Mouse (Mus musculus): ENCODE measurements around the gene Gpr155. TPM values are rescaled to one million over a fixed set of nuclear protein-coding genes. Genes with fewer than 3 reads are reported as not detected.

Gpr155 gene
- polyA plus RNA-seq, 1 experiment = 1.1 TPM

DNA sequence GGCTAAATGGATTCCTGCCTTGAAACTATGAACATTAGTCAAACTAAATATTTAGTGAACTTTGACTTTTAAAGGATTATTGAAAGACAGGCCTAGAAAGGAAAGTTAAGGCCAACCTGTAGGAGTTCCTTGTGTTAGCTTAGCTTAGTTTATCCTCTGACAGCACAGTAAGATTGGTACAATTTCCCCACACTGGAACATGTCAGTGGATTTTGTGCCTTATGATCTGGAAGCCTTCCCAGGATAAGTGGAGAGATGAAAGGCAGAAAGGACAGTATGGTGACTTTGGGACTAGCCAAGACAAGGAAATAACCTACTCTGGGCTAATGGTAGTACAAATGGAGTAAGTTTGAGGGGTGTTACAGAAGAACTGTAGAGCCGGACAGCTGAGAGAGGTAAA, 1.4 kb upstream of the Gpr155 start:
- H3K27ac ChIP-seq (ENCODE audit: control insufficient read depth, insufficient read depth, low read depth, low read length) = no peak overlapping the region
- TF ChIP-seq POLR2A (IDR thresholded peaks at IDR 0.05; ENCODE audit: control insufficient read depth, low read depth, low read length) (no peak), CTCF (IDR thresholded peaks at IDR 0.05; ENCODE audit: control insufficient read depth, insufficient read depth, insufficient replicate concordance, low read depth, low read length) (no peak)
- H3K4me1 ChIP-seq (ENCODE audit: control insufficient read depth, insufficient read depth, low read length) = peaks cover 5% of the 10 kb centered on the region; the same call in 1 of the 2 replicates
- no peak overlapping the region for H3K4me3 ChIP-seq (ENCODE audit: control insufficient read depth, low read depth, low read length)
- no peaks in the 10 kb centered on the region for H3K27me3 ChIP-seq (ENCODE audit: control insufficient read depth, insufficient read depth, low read length)
- H3K36me3 ChIP-seq (ENCODE audit: control insufficient read depth, insufficient read depth, low read length) = no peaks in the 10 kb centered on the region

DNA sequence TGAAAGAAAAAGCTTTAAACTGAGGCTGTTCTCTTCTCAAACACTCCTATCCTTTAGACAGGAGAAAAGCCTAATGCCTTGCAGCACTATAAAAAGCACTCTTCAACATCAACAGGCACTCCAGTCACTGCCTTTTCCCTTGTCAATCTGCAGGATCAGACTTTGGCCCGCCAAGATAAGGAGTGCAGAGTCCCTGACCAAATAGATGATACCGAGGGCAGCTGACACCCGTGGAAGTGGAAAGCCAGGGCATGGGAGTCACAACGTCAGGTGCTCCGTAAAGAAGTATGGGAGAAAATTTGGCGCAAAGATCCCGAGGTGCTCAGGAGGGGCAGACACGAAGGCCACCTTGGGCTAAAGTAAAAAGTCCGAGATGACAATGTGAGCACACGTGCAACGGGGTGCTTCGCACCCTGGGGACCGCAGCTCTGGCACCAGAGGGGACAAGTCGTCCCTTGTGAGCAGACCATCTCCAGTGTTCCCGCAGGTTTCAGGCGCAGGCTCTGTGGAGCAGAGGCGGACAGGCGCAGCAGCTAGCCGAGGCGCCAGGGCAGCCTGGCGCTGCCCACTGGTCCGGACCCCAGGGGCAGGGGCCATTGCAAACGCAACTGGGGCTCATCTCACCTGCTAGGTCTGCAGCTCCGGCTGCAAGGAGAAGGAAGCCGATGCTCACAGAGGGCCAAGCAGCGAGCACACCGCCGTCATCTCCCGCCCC, 574 bp downstream of the Gpr155 start:
- Histone ChIP-seq H3K4me3 (ENCODE audit: control insufficient read depth, low read depth, low read length) (peak overlapping the region; percentile 81), H3K36me3 (ENCODE audit: control insufficient read depth, insufficient read depth, low read length) (no peaks in the 10 kb centered on the region), H3K4me1 (ENCODE audit: control insufficient read depth, insufficient read depth, low read length) (peaks cover 5% of the 10 kb centered on the region; the same call in 1 of the 2 replicates), H3K27ac (ENCODE audit: control insufficient read depth, insufficient read depth, low read depth, low read length) (no peak overlapping the region), H3K27me3 (ENCODE audit: control insufficient read depth, insufficient read depth, low read length) (no peaks in the 10 kb centered on the region)
- TF ChIP-seq POLR2A (IDR thresholded peaks at IDR 0.05; ENCODE audit: control insufficient read depth, low read depth, low read length) (no peak), CTCF (IDR thresholded peaks at IDR 0.05; ENCODE audit: control insufficient read depth, insufficient read depth, insufficient replicate concordance, low read depth, low read length) (no peak)

DNA sequence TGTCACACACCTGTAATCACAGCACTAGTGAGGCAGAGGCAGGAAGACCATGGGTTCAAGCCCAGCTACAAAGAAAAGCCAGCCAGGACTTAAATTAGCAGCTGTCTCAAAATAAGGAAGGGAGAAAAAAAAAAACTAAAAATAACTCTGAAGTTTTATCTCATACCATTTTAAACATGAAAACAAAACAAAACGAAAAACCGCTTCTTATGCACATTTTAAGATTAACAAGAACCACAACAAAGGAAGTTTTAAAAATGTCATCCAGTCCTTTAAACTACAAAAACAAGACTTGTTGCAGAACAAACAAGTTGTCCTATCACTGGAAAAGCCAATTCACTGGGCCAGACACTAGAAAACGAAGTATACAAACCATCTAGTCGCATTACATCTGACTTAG, 1.2 kb downstream of the Gpr155 start:
- H3K4me3 ChIP-seq (ENCODE audit: control insufficient read depth, low read depth, low read length) = no peak overlapping the region
- H3K27ac ChIP-seq (ENCODE audit: control insufficient read depth, insufficient read depth, low read depth, low read length) = no peak overlapping the region
- peaks cover 5% of the 10 kb centered on the region; the same call in 1 of the 2 replicates for H3K4me1 ChIP-seq (ENCODE audit: control insufficient read depth, insufficient read depth, low read length)
- H3K27me3 ChIP-seq (ENCODE audit: control insufficient read depth, insufficient read depth, low read length) = no peaks in the 10 kb centered on the region
- no peaks in the 10 kb centered on the region for H3K36me3 ChIP-seq (ENCODE audit: control insufficient read depth, insufficient read depth, low read length)
- TF ChIP-seq POLR2A (IDR thresholded peaks at IDR 0.05; ENCODE audit: control insufficient read depth, low read depth, low read length) = no peak

DNA sequence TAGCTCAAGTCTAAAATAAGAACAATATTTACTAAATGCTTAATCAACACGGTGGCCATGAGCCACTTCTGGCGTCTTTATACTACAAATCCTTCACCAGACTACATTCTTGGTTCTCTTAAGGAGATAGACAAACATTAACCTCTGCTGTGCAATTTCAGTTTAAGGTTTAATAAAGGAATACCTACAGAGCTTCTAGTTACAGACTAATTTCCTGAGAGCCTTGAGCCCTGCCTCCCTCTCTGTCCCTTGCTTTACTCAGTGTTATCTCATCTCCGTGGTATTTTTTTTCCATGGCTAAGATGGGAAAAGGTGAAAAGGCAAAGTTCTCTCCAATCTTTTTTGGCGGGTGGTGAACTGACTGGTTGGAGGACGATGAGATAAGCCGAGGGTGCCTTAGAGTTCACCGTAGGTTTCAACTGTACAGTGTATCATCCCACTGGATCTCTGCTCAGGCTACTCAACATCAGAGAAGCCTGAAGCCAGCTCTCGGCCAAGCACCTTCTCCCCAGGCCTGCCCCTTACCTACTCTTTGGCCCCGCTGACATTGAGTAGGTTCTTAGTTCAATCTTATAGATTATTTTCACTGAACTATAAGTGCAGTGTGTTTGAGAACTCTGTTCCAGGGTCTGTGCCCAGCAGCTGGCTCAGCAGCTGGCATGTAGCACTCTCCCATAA, 5.9 kb downstream of the Gpr155 start:
- H3K4me1 ChIP-seq (ENCODE audit: control insufficient read depth, insufficient read depth, low read length) = no peaks in the 10 kb centered on the region
- TF ChIP-seq POLR2A (IDR thresholded peaks at IDR 0.05; ENCODE audit: control insufficient read depth, low read depth, low read length) (no peak), CTCF (IDR thresholded peaks at IDR 0.05; ENCODE audit: control insufficient read depth, insufficient read depth, insufficient replicate concordance, low read depth, low read length) (no peak)
- no peak overlapping the region for H3K4me3 ChIP-seq (ENCODE audit: control insufficient read depth, low read depth, low read length)
- no peaks in the 10 kb centered on the region for H3K27me3 ChIP-seq (ENCODE audit: control insufficient read depth, insufficient read depth, low read length)
- H3K36me3 ChIP-seq (ENCODE audit: control insufficient read depth, insufficient read depth, low read length) = no peaks in the 10 kb centered on the region
- no peak overlapping the region for H3K27ac ChIP-seq (ENCODE audit: control insufficient read depth, insufficient read depth, low read depth, low read length)

DNA sequence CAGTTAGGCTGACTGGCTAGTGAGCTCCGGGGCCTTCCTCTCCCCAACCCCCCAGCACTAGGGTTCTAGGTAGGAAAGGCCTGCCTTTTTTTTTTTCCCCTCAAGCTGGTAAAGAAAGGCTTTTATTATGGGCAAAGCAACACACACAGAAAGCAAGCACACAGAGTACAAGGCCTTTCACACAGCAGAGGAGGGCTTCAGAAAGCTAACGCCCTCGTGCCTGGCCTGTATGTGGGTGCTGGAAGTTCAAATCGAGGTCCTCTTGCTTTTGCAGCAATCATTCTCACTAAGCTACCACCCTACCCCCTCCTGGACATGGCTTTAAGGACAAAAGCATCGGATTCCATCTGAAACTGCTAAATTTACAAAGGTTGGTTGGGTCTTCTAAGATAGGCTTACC, 6.7 kb downstream of the Gpr155 start:
- H3K36me3 ChIP-seq (ENCODE audit: control insufficient read depth, insufficient read depth, low read length) = no peaks in the 10 kb centered on the region
- H3K27ac ChIP-seq (ENCODE audit: control insufficient read depth, insufficient read depth, low read depth, low read length) = no peak overlapping the region
- H3K27me3 ChIP-seq (ENCODE audit: control insufficient read depth, insufficient read depth, low read length) = no peaks in the 10 kb centered on the region
- no peak overlapping the region for H3K4me3 ChIP-seq (ENCODE audit: control insufficient read depth, low read depth, low read length)
- no peaks in the 10 kb centered on the region for H3K4me1 ChIP-seq (ENCODE audit: control insufficient read depth, insufficient read depth, low read length)
- no peak for TF ChIP-seq POLR2A (IDR thresholded peaks at IDR 0.05; ENCODE audit: control insufficient read depth, low read depth, low read length)
- no peak for TF ChIP-seq CTCF (IDR thresholded peaks at IDR 0.05; ENCODE audit: control insufficient read depth, insufficient read depth, insufficient replicate concordance, low read depth, low read length)

DNA sequence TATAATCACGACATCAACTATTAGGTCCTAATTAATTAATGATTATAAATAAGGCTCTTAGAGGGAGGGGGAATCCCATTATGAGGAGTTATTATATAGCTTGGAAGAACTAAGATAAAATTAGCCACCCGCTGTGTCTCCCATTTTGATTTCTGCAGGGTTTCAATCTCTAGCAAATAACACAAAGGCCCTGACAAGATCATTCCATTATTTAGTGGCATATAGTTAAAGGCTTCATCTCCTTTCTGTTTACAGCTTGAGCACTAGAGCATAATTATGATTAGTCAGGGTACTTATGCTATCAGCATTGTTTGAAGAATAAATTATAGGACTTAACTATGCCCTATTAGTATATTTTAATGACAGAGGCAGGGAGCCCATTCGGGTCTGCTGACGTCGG, 8.0 kb downstream of the Gpr155 start:
- TF ChIP-seq CTCF (IDR thresholded peaks at IDR 0.05; ENCODE audit: control insufficient read depth, insufficient read depth, insufficient replicate concordance, low read depth, low read length) (no peak), POLR2A (IDR thresholded peaks at IDR 0.05; ENCODE audit: control insufficient read depth, low read depth, low read length) (no peak)
- no peaks in the 10 kb centered on the region for H3K4me1 ChIP-seq (ENCODE audit: control insufficient read depth, insufficient read depth, low read length)

DNA sequence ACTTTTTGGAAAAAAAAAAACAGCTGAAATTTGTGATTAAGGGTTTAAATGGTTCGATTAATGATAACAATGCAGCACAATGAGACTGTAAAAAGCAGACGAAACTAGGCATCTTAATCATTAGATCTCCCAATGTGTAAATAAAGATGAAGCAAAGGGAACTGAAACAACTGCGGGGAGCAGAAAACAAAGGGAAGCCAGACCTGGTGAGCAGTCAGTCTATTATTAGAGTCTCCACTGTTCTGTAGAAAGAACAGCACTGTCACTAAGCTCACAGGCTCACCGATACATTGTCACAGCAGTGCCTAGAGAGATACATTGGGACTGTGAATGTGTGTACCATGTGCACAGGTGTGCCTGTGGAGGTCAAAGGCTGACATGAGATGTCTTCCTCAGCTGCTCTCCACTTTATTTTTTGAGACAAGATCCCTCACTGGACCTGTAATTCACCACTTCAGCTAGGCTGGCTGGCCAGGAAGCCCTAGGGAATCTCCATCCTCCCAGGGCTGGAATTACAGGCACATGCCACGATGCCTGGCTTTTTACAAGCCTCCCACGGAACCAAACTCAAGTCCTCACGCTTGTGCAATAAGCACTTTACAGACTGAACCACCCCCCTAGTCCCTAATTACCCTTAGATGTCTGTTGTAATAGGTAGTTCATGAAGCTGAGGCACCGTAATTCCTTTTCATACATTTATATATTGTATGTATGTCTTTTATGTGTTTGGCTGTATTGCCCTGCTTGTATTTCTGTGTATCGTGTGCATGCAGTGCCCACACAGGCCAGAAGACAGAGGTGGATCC, 14.6 kb downstream of the Gpr155 start:
- Histone ChIP-seq H3K4me1 (ENCODE audit: control insufficient read depth, insufficient read depth, low read length) (peaks cover 2% of the 10 kb centered on the region; the same call in 1 of the 2 replicates), H3K27ac (ENCODE audit: control insufficient read depth, insufficient read depth, low read depth, low read length) (no peak overlapping the region), H3K36me3 (ENCODE audit: control insufficient read depth, insufficient read depth, low read length) (no peaks in the 10 kb centered on the region), H3K4me3 (ENCODE audit: control insufficient read depth, low read depth, low read length) (no peak overlapping the region), H3K27me3 (ENCODE audit: control insufficient read depth, insufficient read depth, low read length) (no peaks in the 10 kb centered on the region)
- no peak for TF ChIP-seq POLR2A (IDR thresholded peaks at IDR 0.05; ENCODE audit: control insufficient read depth, low read depth, low read length)
- TF ChIP-seq CTCF (IDR thresholded peaks at IDR 0.05; ENCODE audit: control insufficient read depth, insufficient read depth, insufficient replicate concordance, low read depth, low read length) = no peak

More for the DNA sequence above, 8.0 kb downstream of the Gpr155 start:
- no peak overlapping the region for H3K4me3 ChIP-seq (ENCODE audit: control insufficient read depth, low read depth, low read length)
- H3K27me3 ChIP-seq (ENCODE audit: control insufficient read depth, insufficient read depth, low read length) = no peaks in the 10 kb centered on the region
- no peaks in the 10 kb centered on the region for H3K36me3 ChIP-seq (ENCODE audit: control insufficient read depth, insufficient read depth, low read length)
- H3K27ac ChIP-seq (ENCODE audit: control insufficient read depth, insufficient read depth, low read depth, low read length) = no peak overlapping the region

Measured in testis, adult 2 months (tissue).